Mouse (Mus musculus) frontal cortex, postnatal 25 days (tissue): ENCODE results near the gene Rnf213.

Experiments
- DNase-seq, 2 experiments: peaks; one replicate each; pipeline ENCODE4 v3.0.0; 2022; ENCODE audit warnings: low spot score in 2 of 2

The Rnf213 gene

DNA sequence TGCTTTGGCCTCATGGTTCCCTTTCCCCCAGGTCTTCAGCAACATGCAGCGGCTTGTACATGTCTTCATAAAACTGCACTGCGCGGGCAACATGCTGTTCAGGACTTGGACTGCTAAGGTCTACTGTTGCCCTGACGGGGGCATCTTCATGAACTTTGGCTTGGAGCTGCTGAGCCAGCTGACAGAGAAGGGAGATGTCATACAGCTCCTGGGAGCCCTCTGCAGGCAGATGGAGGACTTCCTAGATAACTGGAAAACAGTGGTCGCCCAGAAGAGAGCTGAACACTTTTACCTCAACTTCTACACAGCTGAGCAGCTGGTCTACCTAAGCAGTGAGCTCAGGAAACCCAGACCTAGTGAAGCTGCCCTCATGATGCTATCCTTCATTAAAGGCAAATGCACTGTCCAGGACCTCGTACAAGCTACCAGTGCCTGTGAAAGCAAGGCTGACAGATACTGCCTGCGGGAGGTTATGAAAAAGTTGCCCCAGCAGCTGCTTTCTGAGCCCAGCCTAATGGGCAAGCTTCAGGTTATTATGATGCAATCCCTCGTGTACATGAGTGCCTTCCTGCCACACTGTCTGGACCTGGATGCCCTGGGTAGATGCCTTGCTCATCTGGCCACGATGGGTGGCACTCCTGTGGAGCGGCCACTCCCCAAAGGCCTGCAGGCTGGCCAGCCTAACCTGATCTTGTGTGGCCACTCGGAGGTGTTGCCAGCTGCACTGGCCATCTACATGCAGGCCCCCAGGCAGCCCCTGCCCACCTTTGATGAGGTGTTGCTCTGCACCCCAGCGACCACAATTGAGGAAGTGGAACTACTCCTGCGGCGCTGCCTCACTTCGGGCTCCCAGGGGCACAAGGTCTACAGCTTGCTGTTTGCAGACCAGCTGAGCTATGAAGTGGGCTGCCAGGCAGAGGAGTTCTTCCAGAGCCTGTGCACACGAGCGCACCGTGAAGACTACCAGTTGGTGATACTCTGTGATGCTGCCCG, 43.3 kb downstream of the Rnf213 start:
- peak in 1 of 2 experiments; percentile 14 for DNase-seq

DNA sequence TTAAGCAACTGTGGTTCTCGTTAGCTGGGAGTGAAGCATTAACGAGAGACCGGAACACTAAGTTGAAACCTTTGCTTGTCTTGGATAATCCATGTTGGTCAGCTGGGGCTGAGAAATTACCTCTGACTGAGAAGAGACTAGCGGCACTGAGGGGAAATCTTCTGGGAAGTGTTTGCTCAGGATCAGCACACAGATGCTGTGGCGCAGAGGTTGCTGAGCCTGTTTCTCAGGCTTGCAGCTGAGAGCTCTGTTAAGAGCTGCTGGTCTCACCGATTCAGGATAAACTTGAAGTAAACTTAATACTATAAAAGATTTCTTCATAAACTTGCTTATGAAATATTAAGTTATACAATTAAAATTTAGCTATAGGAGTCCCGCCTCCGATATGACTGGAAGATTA, 45.9 kb downstream of the Rnf213 start:
- no peak for DNase-seq

DNA sequence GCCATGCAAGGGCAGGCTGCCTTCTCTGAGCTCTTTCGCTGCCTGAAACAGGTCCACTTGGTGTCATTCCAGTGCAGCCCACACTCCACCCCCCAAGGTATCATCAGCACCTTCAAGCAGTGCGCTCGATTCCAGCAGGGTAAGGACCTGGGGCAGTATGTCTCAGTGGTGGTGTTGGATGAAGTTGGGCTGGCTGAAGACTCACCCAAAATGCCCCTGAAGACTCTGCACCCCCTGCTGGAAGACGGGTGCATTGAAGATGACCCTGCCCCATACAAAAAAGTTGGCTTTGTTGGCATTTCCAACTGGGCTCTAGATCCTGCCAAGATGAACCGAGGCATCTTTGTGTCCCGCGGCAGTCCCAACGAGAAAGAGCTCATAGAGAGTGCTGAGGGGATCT, 49.3 kb downstream of the Rnf213 start:
- no peak for DNase-seq

DNA sequence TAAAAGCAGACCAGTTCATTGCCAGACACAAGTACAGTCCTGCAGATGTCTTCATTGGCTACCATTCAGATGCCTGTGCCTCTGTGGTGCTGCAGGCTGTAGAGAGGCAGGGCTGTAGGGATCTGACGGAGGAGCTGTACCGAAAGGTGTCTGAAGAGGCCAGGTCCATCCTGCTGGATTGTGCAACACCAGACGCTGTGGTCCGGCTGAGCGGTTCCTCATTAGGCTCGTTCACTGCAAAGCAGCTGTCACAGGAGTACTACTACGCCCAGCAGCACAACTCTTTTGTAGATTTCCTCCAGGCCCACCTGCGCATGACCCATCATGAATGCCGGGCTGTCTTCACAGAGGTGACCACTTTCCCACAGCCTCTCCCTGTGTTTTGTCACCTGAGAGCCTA, 50.5 kb downstream of the Rnf213 start:
- DNase-seq: no peak

DNA sequence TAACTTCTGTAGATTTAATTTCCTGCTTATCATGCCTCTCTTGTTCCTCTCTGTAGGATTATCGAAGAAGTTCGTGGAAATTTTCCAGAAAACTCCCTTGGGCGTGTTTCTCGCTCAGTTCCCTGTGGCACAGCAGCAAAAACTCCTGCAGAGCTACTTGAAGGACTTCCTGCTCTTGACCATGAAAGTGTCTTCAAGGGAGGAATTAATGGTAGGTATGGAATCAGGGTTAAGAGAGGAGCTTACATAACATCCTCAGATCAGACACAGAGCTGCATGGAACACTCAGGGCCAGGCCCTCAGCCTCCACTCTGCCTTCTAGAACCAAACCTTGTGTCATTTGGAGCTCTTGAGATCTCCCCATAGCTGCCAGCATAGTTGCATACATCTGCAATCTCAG, 63.2 kb downstream of the Rnf213 start:
- no peak for DNase-seq

DNA sequence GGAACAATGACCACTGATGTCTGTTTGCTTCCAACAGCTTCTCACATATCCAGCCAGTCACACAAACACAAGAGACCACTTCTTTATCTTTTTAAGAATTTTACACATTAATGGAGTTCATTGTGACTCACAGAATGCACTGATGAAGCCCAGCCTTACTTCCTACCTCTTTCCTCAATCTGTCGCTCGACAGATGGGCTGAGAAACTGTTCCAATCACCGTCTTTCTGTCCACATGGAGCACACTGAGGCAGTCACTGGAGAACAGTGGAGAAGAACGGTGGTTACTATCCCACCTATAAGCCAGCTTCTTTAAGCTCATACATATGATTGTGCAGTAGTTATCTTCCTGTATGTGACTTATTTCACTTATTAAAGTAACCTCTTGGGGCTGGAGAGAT, 85.0 kb downstream of the Rnf213 start:
- DNase-seq: no peak

DNA sequence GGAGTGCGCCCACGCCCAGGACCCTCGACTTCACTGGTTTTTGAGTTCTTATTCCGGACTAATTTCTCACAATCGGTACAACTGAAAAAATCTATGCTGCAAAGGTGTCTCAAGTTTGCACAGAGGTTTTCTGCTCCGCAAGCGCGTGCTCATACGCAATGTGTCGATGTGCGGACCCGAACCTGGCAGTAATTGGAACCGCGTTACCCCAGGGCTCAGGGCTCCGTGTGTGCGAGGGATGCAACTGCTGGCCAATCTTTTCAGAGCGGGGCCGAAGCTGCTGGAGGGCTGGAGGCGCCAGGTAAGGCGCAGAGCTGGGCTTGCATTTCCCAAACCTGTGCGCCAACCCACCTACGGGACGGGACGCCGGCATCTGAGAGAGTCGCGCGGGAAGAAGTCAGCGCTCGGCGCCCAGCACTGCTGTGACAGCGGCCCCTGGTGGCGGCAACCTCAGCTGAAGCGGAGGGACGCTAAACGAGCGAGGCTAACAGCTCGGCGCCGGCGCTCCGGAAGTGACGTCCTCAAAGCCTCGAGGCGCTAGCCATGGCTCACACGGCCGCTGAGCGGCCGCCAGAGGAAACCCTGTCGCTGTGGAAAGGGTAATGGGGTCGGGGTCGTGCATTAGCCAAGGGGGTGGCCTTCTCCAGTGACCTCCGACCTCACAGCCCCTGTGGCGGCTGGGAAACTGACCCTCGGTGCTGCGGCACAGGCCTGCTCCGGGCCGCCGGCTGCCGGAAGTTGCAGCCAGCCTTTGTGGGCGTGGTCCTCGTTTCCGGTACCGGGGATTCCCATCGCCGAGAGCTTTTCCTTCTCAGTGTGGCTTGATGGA, 98.2 kb downstream of the Rnf213 start, which contains the start of gene Endov:
TSS of gene Endov (plus strand) at position 487 of the 829 bp plus-strand sequence.
- DNase-seq: peak; percentile 99

DNA sequence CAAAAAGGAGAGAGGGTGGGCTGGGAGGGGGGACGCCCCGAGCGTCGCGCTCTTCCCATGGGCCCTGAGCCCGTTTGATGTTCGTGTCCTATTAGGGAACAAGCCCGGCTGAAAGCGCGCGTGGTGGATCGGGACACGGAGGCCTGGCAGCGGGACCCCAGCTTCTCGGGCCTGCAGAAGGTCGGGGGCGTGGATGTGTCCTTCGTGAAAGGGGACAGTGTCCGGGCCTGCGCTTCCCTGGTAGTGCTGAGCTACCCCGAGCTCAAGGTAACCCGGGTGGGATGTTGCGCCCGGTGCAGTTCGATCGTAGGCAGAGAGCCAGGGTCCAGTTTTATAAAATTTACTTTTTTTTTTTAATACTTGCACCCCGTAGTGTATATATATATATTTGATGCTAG, 98.8 kb downstream of the Rnf213 start:
- no peak for DNase-seq

DNA sequence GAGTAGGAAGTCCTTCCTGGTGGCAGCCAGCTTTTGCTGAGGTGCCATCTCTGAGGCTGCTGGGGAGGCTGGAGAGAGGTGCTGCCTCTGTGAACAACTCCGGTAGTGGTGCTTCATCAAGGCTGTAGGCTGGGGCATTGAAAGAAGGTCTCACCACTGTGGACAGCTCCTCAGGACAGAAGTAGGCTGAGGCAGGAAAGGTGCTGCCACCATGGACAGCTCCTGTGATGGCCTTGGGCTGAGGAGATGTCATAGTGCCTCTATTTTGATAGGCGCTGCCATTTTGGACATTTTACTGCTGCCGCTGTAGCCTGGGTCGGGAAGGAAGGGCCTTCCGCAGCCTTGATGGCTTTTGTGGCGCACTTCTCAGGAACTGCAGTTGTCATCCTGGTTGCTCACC, 99.9 kb downstream of the Rnf213 start:
- DNase-seq: no peak

DNA sequence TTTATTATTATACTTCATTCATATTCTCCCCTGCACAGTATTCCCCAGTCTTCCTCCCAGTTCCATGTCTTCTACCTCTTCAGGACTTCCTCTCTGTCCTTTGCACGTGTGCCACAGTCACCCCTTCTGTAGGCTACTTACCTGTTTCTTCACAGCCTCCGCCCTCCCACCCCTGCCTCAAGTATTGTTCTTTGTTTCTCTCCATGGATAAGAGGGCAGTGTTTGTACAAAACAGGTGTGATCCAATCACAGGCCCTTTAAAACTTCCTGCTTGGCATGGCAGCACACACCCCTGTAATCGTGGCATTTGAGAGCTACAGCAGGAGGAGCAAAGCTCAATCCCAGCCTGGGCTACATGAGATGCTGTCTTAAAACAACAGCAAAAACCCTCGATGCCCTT, 100.6 kb downstream of the Rnf213 start:
- DNase-seq: no peak

DNA sequence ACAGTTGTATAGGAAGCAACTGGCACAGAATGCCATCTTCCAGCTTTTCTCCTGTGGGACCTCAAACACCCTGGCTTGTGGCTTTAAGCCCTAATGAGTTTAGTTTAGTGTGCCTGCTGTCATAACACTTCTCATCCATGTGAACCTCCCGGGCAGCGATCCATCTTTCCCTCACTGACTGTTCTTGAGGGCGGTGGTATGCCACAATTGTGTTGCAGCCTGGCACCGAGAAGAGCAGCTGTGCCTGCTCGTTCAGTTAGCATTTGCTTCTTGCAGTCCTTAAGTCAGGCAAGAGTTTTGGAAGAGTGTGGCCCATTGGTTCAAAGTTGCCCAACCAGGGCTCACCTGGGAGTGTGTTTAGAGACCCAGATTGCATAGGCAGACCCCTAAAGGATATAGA, 103.2 kb downstream of the Rnf213 start:
- DNase-seq: no peak

DNA sequence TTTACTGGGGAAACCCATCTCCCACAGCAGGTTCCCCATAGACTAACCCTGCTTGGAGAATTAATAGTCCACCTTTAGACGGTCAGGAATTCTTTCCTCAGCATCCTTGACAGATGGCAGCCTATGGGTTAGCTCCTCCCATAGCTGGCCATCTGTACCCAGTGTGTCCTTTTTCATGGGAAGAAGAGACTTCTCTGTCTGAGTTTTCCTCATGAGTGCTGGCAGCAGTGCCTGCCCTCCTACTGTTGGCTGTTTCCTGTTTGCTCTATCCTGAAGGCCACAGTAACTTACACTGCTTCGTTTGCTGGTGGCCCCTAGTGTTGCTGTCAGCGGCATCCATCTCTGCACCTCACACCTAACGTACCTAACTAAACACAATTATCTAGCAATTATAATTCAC, 104.6 kb downstream of the Rnf213 start:
- no peak for DNase-seq

DNA sequence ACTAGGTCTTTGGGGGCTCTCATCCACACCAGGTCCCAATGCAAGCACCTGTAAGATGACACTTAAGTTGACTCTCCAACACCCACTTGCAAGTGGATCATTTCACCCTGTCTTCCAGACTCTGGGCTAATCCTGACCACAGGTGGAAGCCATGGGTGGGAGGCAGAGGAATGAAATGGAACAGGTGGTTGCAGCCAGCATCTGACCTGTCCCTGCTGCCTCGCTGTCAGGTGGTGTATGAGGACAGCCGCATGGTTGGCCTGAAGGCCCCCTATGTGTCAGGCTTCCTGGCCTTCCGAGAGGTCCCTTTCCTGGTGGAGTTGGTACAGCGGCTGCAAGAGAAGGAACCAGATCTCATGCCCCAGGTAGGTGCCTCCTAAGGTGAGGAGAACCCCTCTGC, 106.4 kb downstream of the Rnf213 start:
- no peak for DNase-seq

DNA sequence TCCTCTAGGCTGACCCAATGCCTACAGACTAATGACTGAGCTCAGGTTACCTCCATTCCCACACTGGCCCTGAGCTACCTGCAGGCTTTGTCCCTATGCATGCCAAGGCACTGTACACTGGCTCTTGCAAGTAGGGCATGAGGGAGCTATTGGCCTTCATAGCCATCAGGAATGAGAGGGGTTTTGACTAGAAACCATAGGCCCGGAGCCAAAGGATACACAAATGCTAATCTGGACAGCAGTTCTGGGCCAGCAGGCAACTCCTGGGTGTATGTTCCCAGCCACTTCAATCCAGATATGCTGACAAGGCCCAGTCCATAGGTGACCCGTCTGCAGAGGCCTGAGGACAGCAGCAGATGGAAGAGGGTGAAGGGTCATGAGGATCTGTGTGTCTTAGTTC, 107.1 kb downstream of the Rnf213 start:
- no peak for DNase-seq

DNA sequence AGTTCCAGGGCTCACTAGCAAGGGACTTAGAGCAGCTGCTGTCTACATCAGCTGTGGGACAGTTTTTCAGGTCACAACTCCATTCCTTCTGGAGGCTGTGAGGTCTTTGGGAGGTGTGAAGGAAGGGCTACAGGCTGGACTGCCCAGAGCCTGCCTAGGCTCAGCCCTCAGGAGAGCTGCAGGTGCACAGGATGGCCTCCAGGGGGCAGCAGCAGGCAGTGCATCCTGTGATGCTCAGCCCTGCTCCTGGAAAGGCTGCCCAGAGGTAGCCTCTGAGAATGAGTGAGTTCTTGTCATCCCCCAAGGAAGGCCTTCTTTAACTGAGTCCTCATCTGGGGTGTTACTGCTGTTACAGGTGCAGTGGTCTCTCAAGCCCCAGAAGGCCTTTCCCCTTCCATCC, 110.8 kb downstream of the Rnf213 start:
- peak in 1 of 2 experiments; percentile 69 for DNase-seq

DNA sequence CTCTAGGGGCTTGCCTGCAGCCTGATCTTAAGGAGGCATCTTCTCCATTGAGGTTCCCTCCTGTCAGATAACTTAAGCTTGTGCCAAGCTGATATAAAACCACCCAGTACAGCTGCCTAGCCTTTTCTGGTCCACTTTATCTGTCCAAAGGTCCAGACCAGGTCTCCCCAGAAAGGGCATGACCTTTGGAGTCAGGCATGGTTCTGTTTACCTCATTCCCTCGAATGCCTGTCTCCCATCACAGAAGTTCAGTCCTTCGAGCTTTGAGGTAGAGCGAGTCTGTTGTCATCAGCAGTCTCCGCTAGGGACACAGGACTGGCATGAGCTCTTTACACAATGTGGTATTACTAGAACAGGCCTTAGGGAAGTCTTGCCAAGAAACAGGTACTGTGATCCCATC, 113.5 kb downstream of the Rnf213 start:
- DNase-seq: no peak

DNA sequence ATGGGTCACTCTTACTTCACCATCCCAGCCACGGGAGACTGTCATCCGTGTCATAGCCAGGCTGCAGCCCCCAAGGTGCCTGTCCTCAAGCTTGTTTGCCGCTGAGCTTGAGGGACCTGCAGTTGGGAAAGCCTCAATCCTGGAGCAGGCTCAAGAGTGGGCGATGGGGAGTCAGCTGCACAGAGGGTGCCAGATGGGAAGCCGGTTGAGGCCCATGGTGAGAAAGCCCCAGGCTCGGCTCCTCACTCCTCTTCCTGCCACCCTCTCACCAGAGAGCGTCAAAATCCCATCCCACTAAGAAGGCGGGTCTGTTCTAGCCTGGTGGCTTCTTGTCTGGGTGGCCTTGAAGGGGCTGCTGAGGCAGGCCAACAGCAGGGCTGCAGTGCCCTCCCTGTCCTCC, 114.9 kb downstream of the Rnf213 start:
- DNase-seq: no peak

DNA sequence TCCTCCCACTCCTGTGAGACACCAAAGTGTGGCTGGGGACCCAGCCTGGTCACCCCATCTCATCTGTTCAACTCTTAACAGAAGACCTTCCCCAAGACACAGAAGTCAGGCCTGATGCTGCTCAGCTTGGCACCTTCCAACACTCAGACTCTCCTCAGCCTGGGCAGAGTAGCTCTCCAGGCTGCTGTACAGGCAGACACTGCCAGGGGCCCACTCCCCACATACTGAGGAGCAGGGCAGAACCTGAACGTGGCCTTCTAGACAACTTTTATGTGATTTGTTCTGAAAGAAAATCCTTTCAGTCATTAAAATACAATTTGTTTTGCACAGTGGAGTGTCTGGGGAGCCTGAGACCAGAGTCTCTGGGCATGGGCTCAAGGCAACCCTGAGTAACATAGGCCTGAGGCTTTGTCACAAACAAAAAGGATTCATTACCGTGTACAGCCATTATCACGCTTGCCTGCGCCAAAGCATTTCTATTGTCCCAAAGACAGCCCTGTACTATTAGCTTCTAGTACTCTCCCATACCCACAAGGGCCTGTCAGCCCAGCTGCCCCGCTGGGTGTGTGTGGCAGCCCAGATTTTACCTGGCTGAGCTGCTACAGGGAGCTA, 116.4 kb downstream of the Rnf213 start:
- no peak for DNase-seq

DNA sequence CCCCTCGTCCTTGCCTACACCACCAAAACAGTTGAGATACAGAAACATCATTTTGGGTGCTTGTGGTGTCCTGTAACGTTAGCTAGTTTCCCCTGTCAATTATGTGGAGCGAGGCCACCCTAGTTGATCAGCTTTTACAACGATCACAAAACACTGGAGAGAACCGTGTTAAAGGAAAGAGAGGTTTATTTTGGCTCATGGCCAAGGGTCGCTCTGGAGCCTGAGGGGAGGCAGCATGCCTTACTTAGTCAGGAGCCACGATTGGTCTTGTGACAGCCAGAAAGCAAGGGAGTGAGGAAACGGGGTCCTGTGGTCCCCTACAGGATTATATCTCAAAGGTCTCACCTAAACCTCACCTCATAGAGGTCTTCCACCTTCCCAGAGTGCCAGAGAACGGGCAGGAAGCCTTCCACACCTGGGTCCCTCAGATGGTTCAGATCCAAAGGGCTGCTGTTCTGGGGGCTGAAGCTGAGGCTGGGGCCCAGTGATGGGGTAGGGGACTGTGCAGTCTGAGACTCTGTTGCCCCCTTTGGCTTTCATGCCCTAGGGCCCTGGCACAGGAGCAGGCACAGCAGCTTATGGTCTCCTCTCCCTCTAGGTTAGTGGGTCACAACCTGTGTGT, 120.2 kb downstream of the Rnf213 start:
- no peak for DNase-seq

DNA sequence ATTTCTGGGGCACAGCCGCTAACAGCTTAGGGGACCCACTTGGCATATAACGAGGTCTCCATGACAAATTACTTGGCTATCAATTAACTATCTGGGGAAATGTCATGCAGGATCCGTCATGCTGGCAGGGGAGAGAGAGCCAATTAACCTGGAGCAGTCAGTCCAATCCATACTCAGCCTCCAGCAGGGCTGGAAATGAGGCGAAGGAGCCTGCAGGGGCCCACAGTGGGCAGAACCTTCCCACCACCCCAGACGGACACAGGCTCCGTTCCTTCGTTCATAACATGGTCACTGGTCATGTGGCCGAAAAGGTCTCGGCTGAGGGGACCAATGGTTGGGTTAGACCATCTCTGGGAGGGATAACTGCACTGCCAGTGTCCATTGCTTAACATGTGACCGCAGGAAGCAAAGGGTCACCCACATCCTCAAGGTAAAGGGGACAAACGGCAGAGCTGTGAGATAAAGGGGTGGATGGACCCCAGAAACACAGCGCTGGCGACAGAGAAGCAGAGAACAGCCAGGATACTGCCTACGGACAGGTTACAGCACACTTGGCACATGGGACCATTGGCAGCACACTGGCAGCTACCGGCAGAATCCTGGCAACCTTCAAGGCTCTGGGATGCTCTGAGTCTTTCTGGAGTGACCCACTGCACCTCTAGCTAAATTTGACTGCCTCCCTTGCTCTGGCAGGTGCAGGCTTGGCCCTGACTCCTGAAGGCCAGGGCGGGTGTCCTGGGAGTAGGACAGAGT, 121.4 kb downstream of the Rnf213 start:
- DNase-seq: no peak
